Mouse (Mus musculus): ENCODE data around the gene Zfp827.

Gene Zfp827

GRCm38 (mm10) chr8:79158357-79158756 lies 130.1 kb downstream of the Zfp827 start:
- no peak for DNase-seq (ENCODE audit: low spot score in 2 of 2)

GRCm38 (mm10) chr8:79159397-79159796 lies 131.2 kb downstream of the Zfp827 start:
- DNase-seq (ENCODE audit: low spot score in 2 of 2) = no peak

- DNase-seq (ENCODE audit: low spot score in 2 of 2) = no peak
Observed at GRCm38 (mm10) chr8:79160302-79160701, 132.1 kb downstream of the Zfp827 start.

DNA sequence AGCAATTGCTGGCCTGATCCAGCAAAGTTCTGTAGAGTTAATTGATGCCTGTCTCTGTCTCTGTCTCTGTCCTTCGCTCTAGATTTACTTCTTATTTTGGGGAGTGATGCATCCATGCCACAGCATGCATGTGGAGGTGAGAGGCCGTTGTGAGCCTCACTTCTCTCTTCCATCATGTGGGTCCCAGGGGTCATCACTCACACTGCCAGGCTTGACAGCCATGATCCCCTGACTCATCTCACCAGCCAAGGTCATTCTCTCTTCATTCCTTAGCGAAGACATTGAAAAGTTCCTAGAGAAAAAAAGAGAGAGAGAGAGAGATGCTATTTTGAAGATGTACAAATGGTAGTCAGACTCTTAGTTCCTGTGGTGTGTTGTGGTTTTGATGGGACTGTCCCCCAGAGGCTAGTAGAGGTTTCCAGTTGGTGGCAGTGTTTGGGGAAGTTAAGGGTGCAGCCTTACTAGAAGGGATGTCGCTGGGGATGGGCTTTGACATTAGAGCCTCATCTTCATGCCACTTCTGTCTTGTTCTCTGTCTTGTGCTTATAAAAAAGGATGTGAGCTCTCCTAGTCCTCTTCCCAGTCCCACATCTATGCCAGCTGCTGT lies 133.0 kb downstream of the Zfp827 start:
- DNase-seq (ENCODE audit: low spot score in 2 of 2) = no peak

DNA sequence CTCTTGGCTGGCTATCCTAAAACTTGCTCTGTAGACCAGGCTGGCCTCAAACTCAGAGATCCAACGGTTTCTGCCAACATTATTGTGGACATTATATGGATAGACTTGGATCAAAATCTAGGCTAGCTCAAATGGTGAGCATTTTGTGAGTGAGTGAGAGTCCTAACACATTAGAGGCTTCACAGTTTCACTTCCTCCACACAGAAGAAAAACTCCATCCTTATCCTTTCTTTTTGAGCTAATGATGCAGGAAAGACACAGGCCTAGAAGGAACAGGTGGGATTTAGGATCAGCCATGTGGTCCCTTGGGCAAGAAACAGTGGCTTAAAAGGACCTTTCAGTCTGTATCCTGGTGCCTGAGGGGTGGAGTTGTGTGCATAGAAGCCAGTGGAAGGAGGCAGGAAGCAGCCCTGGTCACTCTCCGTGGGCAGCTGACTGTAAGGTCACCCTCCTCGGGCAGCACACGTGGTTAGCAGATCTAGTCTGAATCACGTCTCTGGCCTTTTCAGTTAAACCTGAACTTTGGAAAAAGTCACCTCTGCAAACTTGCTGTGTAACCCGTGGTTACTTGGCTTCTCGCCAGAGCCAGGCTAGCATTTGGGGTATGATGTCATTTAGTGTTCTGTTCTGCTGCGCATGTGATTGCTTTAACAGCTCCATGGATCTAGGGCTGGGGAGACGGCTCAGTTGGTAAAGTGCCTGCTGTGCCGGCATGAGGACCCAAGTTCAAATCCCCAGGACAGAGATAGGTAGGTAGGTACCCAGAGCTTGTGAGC lies 134.5 kb downstream of the Zfp827 start:
- DNase-seq (ENCODE audit: low spot score in 2 of 2) = peak; percentile 51 to 71

- no peak for DNase-seq (ENCODE audit: low spot score in 2 of 2)
Observed at GRCm38 (mm10) chr8:79164336-79164735, 136.1 kb downstream of the Zfp827 start.

DNA sequence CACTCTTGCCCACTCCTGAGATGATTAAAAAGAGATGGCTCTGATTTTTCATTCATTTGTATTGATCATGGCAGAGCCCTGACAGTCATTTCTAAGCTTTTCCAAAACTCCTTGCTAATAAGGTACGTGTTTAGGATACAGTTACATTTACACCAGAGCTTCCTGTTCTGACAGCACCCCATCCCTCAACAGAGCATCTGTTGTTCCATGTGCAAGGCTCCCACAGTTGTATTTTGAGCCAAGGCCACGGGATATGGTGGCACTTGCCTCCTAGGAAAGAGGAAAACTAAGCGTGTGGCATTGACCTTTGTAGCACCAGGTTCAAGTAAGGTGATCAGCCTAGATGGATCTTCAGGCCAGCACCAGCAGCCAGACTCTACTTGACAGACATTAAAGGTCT lies 137.0 kb downstream of the Zfp827 start:
- DNase-seq (ENCODE audit: low spot score in 2 of 2) = no peak

GRCm38 (mm10) chr8:79173606-79174005 lies 145.4 kb downstream of the Zfp827 start:
- no peak for DNase-seq (ENCODE audit: low spot score in 2 of 2)

- no peak for DNase-seq (ENCODE audit: low spot score in 2 of 2)
Observed at GRCm38 (mm10) chr8:79175991-79176390, 147.8 kb downstream of the Zfp827 start.

DNA sequence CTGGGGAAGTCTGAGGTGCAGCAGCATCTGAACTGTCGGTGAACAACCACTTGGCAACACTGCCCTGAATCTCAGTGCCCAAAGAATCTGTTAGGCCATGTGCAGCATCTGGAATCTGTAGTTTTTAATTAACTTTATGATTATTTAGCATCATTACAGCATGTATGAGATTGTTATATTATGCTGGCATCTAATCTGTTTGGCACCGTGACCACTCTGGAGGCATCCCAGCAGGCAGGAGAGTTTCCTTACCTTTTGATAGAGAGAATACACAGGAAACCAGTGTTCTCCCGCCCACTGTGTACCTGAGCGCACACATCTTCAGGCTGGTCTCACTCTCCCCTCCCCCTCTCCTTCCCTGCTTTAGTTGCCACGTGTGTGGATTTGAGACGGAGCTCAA lies 151.4 kb downstream of the Zfp827 start:
- DNase-seq (ENCODE audit: low spot score in 2 of 2) = no peak

GRCm38 (mm10) chr8:79185488-79185887 lies 157.3 kb downstream of the Zfp827 start:
- DNase-seq (ENCODE audit: low spot score in 2 of 2) = no peak

GRCm38 (mm10) chr8:79190071-79190470 lies 161.8 kb downstream of the Zfp827 start:
- DNase-seq (ENCODE audit: low spot score in 2 of 2) = no peak

DNA sequence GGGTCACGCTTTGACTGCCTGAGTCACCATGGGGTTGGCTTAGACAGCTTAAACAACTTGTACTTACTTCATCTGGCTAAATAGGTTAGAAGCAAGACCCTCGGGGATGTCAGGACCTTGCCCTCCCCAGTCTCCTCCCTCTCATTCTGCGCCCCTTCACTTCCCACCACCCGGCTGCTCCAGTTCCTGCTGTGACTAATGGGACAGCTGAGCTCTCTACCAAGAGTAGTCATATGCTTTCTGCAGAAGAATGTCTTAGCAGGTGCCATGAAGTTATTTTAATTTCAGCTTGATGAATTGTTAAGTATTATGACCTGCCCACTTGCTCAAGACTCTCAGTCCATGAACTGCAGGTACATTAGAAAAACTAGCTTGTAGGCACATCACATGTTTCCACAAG lies 168.2 kb downstream of the Zfp827 start:
- no peak for DNase-seq (ENCODE audit: low spot score in 2 of 2)

DNA sequence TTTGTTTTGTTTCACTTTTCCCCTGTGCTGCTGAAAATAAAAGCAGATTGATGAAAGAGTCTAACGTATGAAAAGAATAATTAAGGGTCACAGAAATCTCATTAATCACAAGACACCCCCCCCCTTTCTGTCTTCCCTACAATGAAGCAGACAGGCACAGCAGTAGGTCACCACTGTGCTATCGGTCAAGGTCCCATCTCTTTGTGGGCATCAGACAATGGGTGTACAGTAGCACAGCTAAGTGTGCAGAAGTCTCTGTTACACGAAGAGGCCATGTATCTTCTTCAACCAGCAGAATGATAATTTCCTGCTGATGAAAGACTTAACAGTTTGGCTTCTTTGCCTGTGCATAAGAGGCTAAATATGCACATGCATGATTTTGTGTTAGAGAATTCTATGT lies 170.4 kb downstream of the Zfp827 start:
- DNase-seq (ENCODE audit: low spot score in 2 of 2) = no peak

DNA sequence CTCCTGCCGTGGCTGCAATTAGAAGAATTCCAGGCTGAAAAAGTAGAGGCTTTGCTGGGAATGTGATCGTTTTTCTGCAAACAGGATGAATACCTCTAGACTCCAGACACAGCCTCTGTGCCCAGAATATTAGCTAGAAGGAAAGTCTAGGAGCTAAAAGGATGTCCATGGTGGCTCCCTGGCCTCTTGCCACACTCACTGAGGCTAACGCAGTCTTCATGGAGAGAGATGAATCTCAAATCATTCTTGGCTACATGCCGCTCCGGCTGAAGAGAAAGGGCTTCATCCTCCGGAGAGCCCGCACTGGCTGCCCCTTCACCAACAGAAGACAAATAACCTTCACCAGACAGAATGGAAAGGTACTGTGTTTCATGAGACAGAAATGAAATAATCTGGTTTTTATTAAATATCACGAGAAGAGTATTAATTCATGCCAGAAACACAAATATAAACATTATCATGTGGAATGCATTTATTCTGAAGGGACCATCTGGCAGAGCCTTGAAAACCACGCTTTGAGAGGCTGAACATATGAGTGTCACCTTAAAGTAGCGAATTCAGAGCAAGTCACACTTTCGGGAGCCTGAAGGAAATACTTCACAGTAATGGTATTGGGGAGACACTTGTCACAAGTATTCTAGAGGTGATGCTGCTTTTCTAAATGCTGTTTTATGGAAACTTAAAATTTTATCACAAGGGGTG lies 173.4 kb downstream of the Zfp827 start:
- DNase-seq (ENCODE audit: low spot score in 2 of 2) = no peak

GRCm38 (mm10) chr8:79206895-79207294 lies 178.7 kb downstream of the Zfp827 start:
- peak in 1 of 2 experiments; percentile 14 for DNase-seq (ENCODE audit: low spot score in 2 of 2)

DNA sequence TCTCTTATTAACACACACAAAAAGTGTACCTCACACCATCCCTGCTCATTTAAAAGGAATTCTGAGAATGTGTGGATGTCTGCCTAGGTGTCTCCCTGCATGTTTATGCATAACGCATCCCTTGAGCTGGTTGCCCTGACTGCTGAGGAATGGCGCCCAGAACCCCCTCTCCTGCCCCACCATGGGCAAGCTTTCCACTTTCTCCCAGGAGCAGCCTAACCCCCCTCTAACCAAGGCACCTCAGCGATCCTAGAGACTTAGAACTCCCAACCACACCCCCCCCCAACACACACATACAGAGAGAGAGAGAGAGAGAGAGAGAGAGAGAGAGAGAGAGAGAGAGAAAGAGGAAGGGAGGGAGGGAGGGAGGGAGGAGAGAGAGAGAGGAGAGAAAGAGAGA lies 179.9 kb downstream of the Zfp827 start:
- DNase-seq (ENCODE audit: low spot score in 2 of 2) = no peak

GRCm38 (mm10) chr8:79208691-79209640 lies 180.7 kb downstream of the Zfp827 start:
- peak in 1 of 2 experiments; percentile 15 for DNase-seq (ENCODE audit: low spot score in 2 of 2)

DNA sequence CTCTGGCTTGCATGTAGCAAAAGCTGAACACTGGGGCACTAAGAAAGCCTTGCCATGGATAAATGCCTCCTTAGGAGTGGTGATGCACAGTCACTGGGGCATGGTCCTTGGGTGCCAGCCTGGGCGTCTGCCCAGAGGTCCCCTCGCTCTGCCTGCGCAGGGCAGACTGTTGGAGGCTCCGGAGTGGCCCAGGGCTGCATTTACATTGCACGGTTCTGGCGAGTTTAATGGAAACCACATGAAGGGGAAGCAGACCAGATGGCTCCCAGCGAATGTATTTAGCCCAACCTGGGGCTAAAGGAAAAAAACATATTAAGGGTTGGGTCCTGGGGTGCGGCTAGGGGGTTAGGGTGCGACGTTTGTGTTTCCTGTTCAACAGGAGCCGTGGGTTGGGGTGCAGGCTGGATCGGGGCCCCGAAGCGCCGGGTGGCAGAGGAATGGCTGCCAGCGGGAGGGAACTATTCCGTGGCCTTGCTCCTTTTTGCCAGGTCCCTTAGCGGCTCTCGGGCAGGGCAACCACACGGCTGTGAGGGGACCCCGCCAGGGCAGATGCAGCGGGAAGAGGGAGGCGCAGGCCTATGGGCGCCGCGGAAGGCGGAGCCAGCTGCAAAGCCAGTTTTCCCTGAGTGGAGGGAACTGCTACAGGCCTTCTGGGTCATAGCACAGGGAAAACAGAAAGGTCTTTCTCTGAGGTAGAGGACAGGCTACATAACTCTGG lies 181.6 kb downstream of the Zfp827 start:
- DNase-seq (ENCODE audit: low spot score in 2 of 2) = peak; percentile 23 to 24

- DNase-seq (ENCODE audit: low spot score in 2 of 2) = no peak
Observed at GRCm38 (mm10) chr8:79211630-79212029, 183.4 kb downstream of the Zfp827 start.

All from urinary bladder, adult 18-20 months (tissue).